Mouse (Mus musculus): ENCODE data around the gene Ttc41. TPM values are rescaled to one million over a fixed set of nuclear protein-coding genes. Genes with fewer than 3 reads are reported as not detected.
A peak's percentile ranks its signal among the peaks of the same experiment; 100 is the strongest.
"Not testable (repeated sequence)": the region's sequence is repeated elsewhere in the genome, so short reads cannot be mapped to it uniquely, and the experiment has no call there.

Ttc41 gene
- polyA plus RNA-seq (2014; fragmentation: Nextera tagmentation; extraction: Ambion mirVana): 1.6 and 2.7 TPM in 2 replicates

- H3K9me3 ChIP-seq (replicated peaks; ENCODE audit: control insufficient read depth, low read length): no peaks in the 10 kb centered on the region
- H3K9ac ChIP-seq (ENCODE audit: low read depth, low read length): peak within 1 kb of the TSS; percentile 99
- peak within 1 kb of the TSS; percentile 80 for H3K4me2 ChIP-seq
- ATAC-seq (replicated peaks; ENCODE audit: insufficient number of reproducible peaks, low FRiP score, low TSS enrichment): peak; percentile 99
- no peaks in the 10 kb centered on the region for H3K27me3 ChIP-seq (ENCODE audit: control insufficient read depth, insufficient read depth, low read length)
- peaks cover 34% of the 10 kb centered on the region for H3K4me1 ChIP-seq (ENCODE audit: control insufficient read depth, insufficient read depth, low read length)
- H3K4me3 ChIP-seq (ENCODE audit: low read depth, low read length): peak within 1 kb of the TSS; percentile 88
- peak within 1 kb of the TSS; percentile 93 for H3K27ac ChIP-seq (ENCODE audit: low read depth, low read length)
- WGBS (ENCODE audit: insufficient replicate concordance): under 1% methylated on average over 51 of the region's 51 CpGs
- peaks cover 20% of the 10 kb centered on the region for H3K36me3 ChIP-seq (ENCODE audit: control insufficient read depth, insufficient read depth, low read length)
Observed at GRCm38 (mm10) chr10:86705318-86705921, at the start of gene Ttc41, which contains the start of gene Hsp90b1. Gene Ttc41 (plus strand): TSS chr10:86705811. Gene Hsp90b1 (minus strand): TSS chr10:86705509.

- H3K4me1 ChIP-seq (ENCODE audit: control insufficient read depth, insufficient read depth, low read length); ATAC-seq (replicated peaks; ENCODE audit: insufficient number of reproducible peaks, low FRiP score, low TSS enrichment); H3K9me3 ChIP-seq (replicated peaks; ENCODE audit: control insufficient read depth, low read length); H3K36me3 ChIP-seq (ENCODE audit: control insufficient read depth, insufficient read depth, low read length); H3K27me3 ChIP-seq (ENCODE audit: control insufficient read depth, insufficient read depth, low read length); H3K27ac ChIP-seq (ENCODE audit: low read depth, low read length); H3K4me3 ChIP-seq (ENCODE audit: low read depth, low read length); H3K9ac ChIP-seq (ENCODE audit: low read depth, low read length); H3K4me2 ChIP-seq: not testable (repeated sequence)
- WGBS (ENCODE audit: insufficient replicate concordance): 75% methylated on average over 4 of the region's 4 CpGs
Observed at GRCm38 (mm10) chr10:86670550-86670949, 35.1 kb upstream of the Ttc41 start.

DNA sequence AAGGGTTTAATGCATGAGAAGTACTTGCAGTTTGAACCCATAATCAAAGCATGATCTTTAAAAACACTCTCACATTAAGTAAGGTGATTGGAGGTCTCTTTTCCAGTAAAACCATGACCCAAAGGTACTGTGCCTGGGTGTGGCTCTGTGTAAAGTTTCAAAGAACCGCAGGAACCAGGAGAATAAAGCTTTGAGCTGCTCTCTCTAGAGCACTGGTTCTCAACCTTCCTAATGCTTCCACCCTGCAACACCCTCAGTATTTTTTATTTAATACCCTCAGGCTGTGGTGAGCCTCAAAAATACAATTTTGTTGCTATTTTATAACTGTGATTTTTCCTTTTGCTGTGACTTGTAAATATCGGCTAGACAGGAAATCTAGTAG is 20.8 kb upstream of the Ttc41 start:
- H3K9me3 ChIP-seq (replicated peaks; ENCODE audit: control insufficient read depth, low read length); H3K36me3 ChIP-seq (ENCODE audit: control insufficient read depth, insufficient read depth, low read length); H3K4me1 ChIP-seq (ENCODE audit: control insufficient read depth, insufficient read depth, low read length); H3K27me3 ChIP-seq (ENCODE audit: control insufficient read depth, insufficient read depth, low read length); H3K27ac ChIP-seq (ENCODE audit: low read depth, low read length); H3K9ac ChIP-seq (ENCODE audit: low read depth, low read length): not testable (repeated sequence)
- ATAC-seq (replicated peaks; ENCODE audit: insufficient number of reproducible peaks, low FRiP score, low TSS enrichment): peak; percentile 36; the same call in 1 of the 2 replicates
- WGBS (ENCODE audit: insufficient replicate concordance): 29% methylated on average over 2 of the region's 2 CpGs
- peak overlapping the region; percentile 73 for H3K4me2 ChIP-seq
- H3K4me3 ChIP-seq (ENCODE audit: low read depth, low read length): peak overlapping the region; percentile 70

GRCm38 (mm10) chr10:86685179-86686016 is 20.2 kb upstream of the Ttc41 start:
- Histone ChIP-seq H3K4me2 (peak overlapping the region; percentile 73), H3K27ac (ENCODE audit: low read depth, low read length) (peak overlapping the region; percentile 66), H3K9ac (ENCODE audit: low read depth, low read length) (peak overlapping the region; percentile 88), H3K4me3 (ENCODE audit: low read depth, low read length) (peak overlapping the region; percentile 70)
- WGBS (ENCODE audit: insufficient replicate concordance): under 1% methylated on average over 53 of the region's 53 CpGs
- H3K27me3 ChIP-seq (ENCODE audit: control insufficient read depth, insufficient read depth, low read length); H3K9me3 ChIP-seq (replicated peaks; ENCODE audit: control insufficient read depth, low read length); H3K4me1 ChIP-seq (ENCODE audit: control insufficient read depth, insufficient read depth, low read length); H3K36me3 ChIP-seq (ENCODE audit: control insufficient read depth, insufficient read depth, low read length): not testable (repeated sequence)
- ATAC-seq (replicated peaks; ENCODE audit: insufficient number of reproducible peaks, low FRiP score, low TSS enrichment): peak; percentile 86

- WGBS (ENCODE audit: insufficient replicate concordance): 27% methylated on average over 9 of the region's 9 CpGs
- H3K4me1 ChIP-seq (ENCODE audit: control insufficient read depth, insufficient read depth, low read length); H3K36me3 ChIP-seq (ENCODE audit: control insufficient read depth, insufficient read depth, low read length); ATAC-seq (replicated peaks; ENCODE audit: insufficient number of reproducible peaks, low FRiP score, low TSS enrichment); H3K9me3 ChIP-seq (replicated peaks; ENCODE audit: control insufficient read depth, low read length); H3K27me3 ChIP-seq (ENCODE audit: control insufficient read depth, insufficient read depth, low read length); H3K27ac ChIP-seq (ENCODE audit: low read depth, low read length): not testable (repeated sequence)
- Histone ChIP-seq H3K9ac (ENCODE audit: low read depth, low read length) (peak overlapping the region; percentile 88), H3K4me2 (peak overlapping the region; percentile 73), H3K4me3 (ENCODE audit: low read depth, low read length) (peak overlapping the region; percentile 70)
Observed at GRCm38 (mm10) chr10:86686017-86686360, 19.6 kb upstream of the Ttc41 start.

- Histone ChIP-seq H3K4me2 (peak overlapping the region; percentile 37), H3K4me3 (ENCODE audit: low read depth, low read length) (no peak overlapping the region), H3K9me3 (replicated peaks; ENCODE audit: control insufficient read depth, low read length) (no peaks in the 10 kb centered on the region), H3K4me1 (ENCODE audit: control insufficient read depth, insufficient read depth, low read length) (peaks cover 40% of the 10 kb centered on the region), H3K36me3 (ENCODE audit: control insufficient read depth, insufficient read depth, low read length) (peaks cover 53% of the 10 kb centered on the region), H3K27me3 (ENCODE audit: control insufficient read depth, insufficient read depth, low read length) (no peaks in the 10 kb centered on the region), H3K27ac (ENCODE audit: low read depth, low read length) (no peak overlapping the region), H3K9ac (ENCODE audit: low read depth, low read length) (no peak overlapping the region)
- no peak for ATAC-seq (replicated peaks; ENCODE audit: insufficient number of reproducible peaks, low FRiP score, low TSS enrichment)
- WGBS (ENCODE audit: insufficient replicate concordance): 70% methylated on average over 3 of the region's 3 CpGs
Observed at GRCm38 (mm10) chr10:86700251-86700650, 5.4 kb upstream of the Ttc41 start.

DNA sequence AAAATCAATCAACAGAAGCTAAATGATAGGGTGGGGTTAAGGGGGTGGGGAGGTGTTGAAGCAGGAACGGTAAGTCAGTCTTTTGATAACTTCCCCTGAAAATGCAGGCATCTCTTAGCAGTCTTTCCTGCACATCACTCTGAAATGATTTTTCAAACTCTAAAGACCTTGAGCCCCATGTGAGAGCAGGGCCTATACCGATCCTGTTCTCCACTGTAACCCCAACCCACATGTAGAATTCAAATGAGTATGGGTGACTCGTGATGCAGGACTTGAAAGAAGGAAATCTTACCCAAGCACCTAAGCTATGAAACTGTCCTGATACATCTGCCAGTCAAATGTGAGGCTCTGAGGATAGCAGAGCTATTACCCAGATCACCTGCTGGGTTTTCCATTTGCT is 4.6 kb upstream of the Ttc41 start:
- Histone ChIP-seq H3K9ac (ENCODE audit: low read depth, low read length) (no peak overlapping the region), H3K36me3 (ENCODE audit: control insufficient read depth, insufficient read depth, low read length) (peaks cover 47% of the 10 kb centered on the region), H3K27ac (ENCODE audit: low read depth, low read length) (no peak overlapping the region), H3K4me3 (ENCODE audit: low read depth, low read length) (no peak overlapping the region), H3K4me1 (ENCODE audit: control insufficient read depth, insufficient read depth, low read length) (peaks cover 40% of the 10 kb centered on the region), H3K27me3 (ENCODE audit: control insufficient read depth, insufficient read depth, low read length) (no peaks in the 10 kb centered on the region), H3K9me3 (replicated peaks; ENCODE audit: control insufficient read depth, low read length) (no peaks in the 10 kb centered on the region), H3K4me2 (peak overlapping the region; percentile 37)
- no peak for ATAC-seq (replicated peaks; ENCODE audit: insufficient number of reproducible peaks, low FRiP score, low TSS enrichment)
- 58% methylated on average over 3 of the region's 3 CpGs for WGBS (ENCODE audit: insufficient replicate concordance)

DNA sequence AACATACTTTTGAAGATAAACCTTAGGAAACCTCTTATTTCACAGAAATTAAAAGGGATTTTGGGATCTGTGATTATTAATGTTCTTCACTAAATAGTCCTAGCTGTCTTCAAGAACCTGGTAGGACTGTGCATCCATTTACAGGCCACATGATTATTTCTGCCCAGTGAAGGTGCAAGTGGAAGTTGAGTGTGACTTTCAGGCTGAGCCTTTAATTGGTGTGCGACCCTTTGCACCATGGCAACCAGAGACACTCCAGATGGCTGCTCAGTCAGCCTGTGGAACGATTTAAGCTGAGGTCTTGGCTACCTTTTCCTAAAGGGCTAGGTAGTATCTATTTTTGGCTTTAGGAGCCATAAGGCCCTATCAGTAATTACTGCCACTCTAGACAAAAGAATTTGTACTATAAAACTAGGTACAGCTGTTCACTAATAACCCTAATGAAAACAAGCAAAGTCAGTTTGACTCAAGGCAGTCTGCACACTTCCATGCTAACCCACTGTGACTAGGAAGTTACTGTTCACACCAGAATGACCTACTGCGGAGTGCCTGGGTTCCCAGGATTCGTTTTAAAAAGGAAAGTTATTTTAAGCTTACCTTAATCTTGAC is 3.2 kb upstream of the Ttc41 start:
- WGBS (ENCODE audit: insufficient replicate concordance): 41% methylated on average over 4 of the region's 4 CpGs
- H3K36me3 ChIP-seq (ENCODE audit: control insufficient read depth, insufficient read depth, low read length): peaks cover 45% of the 10 kb centered on the region
- peak overlapping the region; percentile 49; the same call in 1 of the 2 replicates for H3K9ac ChIP-seq (ENCODE audit: low read depth, low read length)
- H3K4me2 ChIP-seq: peak overlapping the region; percentile 80
- peaks cover 44% of the 10 kb centered on the region for H3K4me1 ChIP-seq (ENCODE audit: control insufficient read depth, insufficient read depth, low read length)
- no peak overlapping the region for H3K27ac ChIP-seq (ENCODE audit: low read depth, low read length)
- H3K27me3 ChIP-seq (ENCODE audit: control insufficient read depth, insufficient read depth, low read length): no peaks in the 10 kb centered on the region
- H3K9me3 ChIP-seq (replicated peaks; ENCODE audit: control insufficient read depth, low read length): no peaks in the 10 kb centered on the region
- no peak for ATAC-seq (replicated peaks; ENCODE audit: insufficient number of reproducible peaks, low FRiP score, low TSS enrichment)
- H3K4me3 ChIP-seq (ENCODE audit: low read depth, low read length): no peak overlapping the region
